Mouse (Mus musculus): Measurements from ENCODE around the gene Olfr622. TPM values are rescaled to one million over a fixed set of nuclear protein-coding genes. Genes with fewer than 3 reads are reported as not detected.

The Olfr622 gene
- polyA plus RNA-seq (2012), result not detected in 2 replicates

DNA sequence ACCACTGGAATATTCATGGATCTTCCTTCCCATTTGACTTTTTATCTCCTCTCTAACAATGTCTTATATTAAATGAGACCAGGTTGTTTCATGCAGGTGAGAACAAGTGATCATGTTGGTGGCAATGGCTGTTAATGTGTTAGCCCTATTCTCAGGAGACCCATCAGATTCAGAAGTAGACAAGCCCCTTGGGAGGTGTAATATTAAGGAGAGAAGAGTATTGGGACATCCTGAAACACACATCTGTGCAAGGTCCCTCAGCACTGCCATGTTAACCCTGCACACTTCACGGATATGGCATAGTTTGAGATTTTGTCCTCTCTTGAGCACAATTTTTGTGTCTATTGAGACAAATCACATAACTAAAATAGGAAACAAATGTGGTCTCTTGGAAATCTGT lies at the start of gene Olfr622:
TSS of gene Olfr622 (minus strand) at position 101 of the 400 bp plus-strand sequence.

DNA sequence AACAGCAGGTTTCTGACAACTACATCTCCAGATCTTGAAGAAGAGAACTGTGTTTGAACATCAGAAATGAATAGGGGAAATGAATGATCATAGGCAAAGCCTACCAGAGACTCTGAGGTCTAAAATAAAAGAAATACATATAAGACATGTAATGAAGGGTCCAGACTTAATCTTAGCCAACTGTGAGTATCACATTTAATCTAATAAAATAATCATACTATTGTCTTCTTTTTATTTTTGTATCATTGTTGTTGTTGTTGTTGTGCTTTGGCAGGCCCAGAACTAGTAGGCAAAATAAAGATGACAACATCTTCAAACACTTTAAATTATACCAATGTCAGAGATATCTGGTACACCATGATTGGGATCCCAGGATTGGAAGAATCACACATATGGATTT lies 39.9 kb upstream of the Olfr622 start, which contains the start of gene Olfr625-ps1:
TSS of gene Olfr625-ps1 (plus strand) at position 301 of the 400 bp plus-strand sequence.

DNA sequence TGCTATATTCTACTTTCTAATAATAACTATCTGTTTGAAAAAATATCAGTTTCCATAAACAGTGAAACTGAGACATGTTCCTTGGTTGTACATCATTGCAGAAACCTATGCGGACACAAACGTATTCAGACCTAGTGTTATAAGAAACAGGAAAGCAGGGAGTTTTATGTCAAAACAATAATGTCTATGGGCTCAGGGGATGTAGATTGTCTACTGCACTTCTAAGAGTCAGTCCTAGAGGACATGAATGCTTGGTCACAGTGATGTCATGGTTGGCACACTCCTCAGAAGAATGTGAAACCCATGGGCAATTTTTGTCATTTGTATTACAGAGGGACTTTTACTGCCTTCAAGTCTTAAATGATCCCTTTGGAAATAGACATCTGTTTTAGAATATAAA lies 28.6 kb upstream of the Olfr622 start, which contains the start of gene Olfr624:
TSS of gene Olfr624 (minus strand) at position 101 of the 400 bp plus-strand sequence.

DNA sequence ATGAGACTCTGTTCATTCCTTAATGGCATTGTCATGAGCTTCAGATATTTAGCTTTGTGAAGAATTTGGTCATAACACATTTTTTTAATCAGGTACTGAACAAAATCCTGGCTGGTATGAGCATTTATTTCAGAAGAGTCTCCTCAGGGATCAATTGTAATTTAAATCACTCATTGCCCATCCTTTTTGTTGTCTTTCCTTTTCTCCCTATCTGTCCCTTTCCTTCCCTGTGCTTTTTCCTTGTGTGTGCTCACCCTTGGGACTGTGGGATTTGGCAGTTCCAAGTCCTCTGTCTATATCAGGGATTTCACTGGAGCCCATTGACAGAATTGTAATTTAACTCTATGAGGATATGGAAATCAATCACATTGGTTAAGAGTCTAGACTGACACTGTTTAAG lies 21.1 kb upstream of the Olfr622 start, which contains the start of gene Olfr623:
TSS of gene Olfr623 (minus strand) at position 101 of the 400 bp plus-strand sequence.

GRCm38 (mm10) chr7:103612434-103612833 lies 30.1 kb downstream of the Olfr622 start, which contains the start of gene Olfr620:
Gene Olfr620, minus strand, starts transcription at chr7:103612534.

GRCm38 (mm10) chr7:103600275-103600674 lies 42.2 kb downstream of the Olfr622 start, which contains the start of gene Olfr619:
Gene Olfr619, plus strand, starts transcription at chr7:103600575.

DNA sequence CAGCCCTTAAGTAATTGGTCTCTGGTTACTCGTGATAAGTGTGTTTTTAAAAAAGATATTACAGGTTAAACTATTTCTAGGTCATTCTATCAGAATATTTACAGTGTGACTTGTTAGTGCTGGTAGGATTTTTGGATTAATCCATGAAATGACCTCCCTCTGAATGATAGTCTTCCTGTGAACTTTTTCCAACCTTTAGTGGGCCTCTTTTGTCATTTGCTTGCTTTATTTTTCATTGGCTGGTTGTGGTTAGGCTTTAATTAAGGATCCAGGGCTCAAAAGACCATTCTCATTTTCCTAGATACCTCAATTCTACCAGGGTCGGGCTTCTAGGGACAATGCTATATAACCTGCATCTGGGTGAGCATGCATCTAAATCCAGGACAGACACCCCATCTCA lies 52.7 kb downstream of the Olfr622 start, which contains the start of gene Olfr618:
TSS of gene Olfr618 (plus strand) at position 301 of the 400 bp plus-strand sequence.

Other genes with a start within 250 kb of the Olfr622 start
- not detected in 2 replicates for gene Usp17lc, start 227.6 kb downstream of the Olfr622 start, polyA plus RNA-seq (2012)
- gene Olfr605, start 197.3 kb downstream of the Olfr622 start, polyA plus RNA-seq (2012), result not detected in 2 replicates
- gene Olfr606, start 193.7 kb downstream of the Olfr622 start, polyA plus RNA-seq (2012), result not detected in 2 replicates
- not detected in 2 replicates for gene Olfr607, start 178.6 kb downstream of the Olfr622 start, polyA plus RNA-seq (2012)
- not detected in 2 replicates for gene Olfr608, start 172.8 kb downstream of the Olfr622 start, polyA plus RNA-seq (2012)
- gene Olfr609, start 144.6 kb downstream of the Olfr622 start, polyA plus RNA-seq (2012), result not detected in 2 replicates
- not detected in 2 replicates for gene Olfr610, start 130.6 kb downstream of the Olfr622 start, polyA plus RNA-seq (2012)
- gene Olfr611, start 121.9 kb downstream of the Olfr622 start, polyA plus RNA-seq (2012), result not detected in 2 replicates
- gene Olfr612, start 100.0 kb downstream of the Olfr622 start, polyA plus RNA-seq (2012), result not detected in 2 replicates
- gene Olfr613, start 94.6 kb downstream of the Olfr622 start, polyA plus RNA-seq (2012), result not detected in 2 replicates
- not detected in 2 replicates for gene Olfr615, start 86.6 kb downstream of the Olfr622 start, polyA plus RNA-seq (2012)
- gene Olfr616, start 73.6 kb downstream of the Olfr622 start, polyA plus RNA-seq (2012), result not detected in 2 replicates
- gene Olfr617, start 69.6 kb downstream of the Olfr622 start, polyA plus RNA-seq (2012), result not detected in 2 replicates
- not detected in 2 replicates for gene Olfr618, start 52.6 kb downstream of the Olfr622 start, polyA plus RNA-seq (2012)
- gene Olfr619, start 42.1 kb downstream of the Olfr622 start, polyA plus RNA-seq (2012), result not detected in 2 replicates
- not detected in 2 replicates for gene Olfr620, start 30.2 kb downstream of the Olfr622 start, polyA plus RNA-seq (2012)
- gene Olfr623, start 21.0 kb upstream of the Olfr622 start, polyA plus RNA-seq (2012), result not detected in 2 replicates
- 0.02 TPM in 1 of 2 replicates, not detected in the other for gene Olfr624, start 28.5 kb upstream of the Olfr622 start, polyA plus RNA-seq (2012)
- gene Olfr625-ps1, start 40.0 kb upstream of the Olfr622 start, polyA plus RNA-seq (2012), result 0.19 TPM in 1 of 2 replicates, not detected in the other
- not detected in 2 replicates for gene Olfr243, start 72.0 kb upstream of the Olfr622 start, polyA plus RNA-seq (2012)
- gene Olfr628, start 87.7 kb upstream of the Olfr622 start, polyA plus RNA-seq (2012), result not detected in 2 replicates
- gene Olfr629, start 102.2 kb upstream of the Olfr622 start, polyA plus RNA-seq (2012), result not detected in 2 replicates
- gene Olfr630, start 114.6 kb upstream of the Olfr622 start, polyA plus RNA-seq (2012), result not detected in 2 replicates
- gene Olfr69, start 128.9 kb upstream of the Olfr622 start, polyA plus RNA-seq (2012), result not detected in 2 replicates
- not detected in 2 replicates for gene Olfr68, start 137.0 kb upstream of the Olfr622 start, polyA plus RNA-seq (2012)
- not detected in 2 replicates for gene Olfr67, start 149.1 kb upstream of the Olfr622 start, polyA plus RNA-seq (2012)
- gene Hbb-bt, start 171.3 kb upstream of the Olfr622 start, polyA plus RNA-seq (2012), result 65.8 and 124 TPM in 2 replicates
- 239 and 618 TPM in 2 replicates for gene Hbb-bs, start 185.4 kb upstream of the Olfr622 start, polyA plus RNA-seq (2012)
- gene Hbb-bh2, start 197.8 kb upstream of the Olfr622 start, polyA plus RNA-seq (2012), result not detected in 2 replicates
- gene Hbb-bh1, start 200.5 kb upstream of the Olfr622 start, polyA plus RNA-seq (2012), result not detected in 2 replicates
- not detected in 2 replicates for gene Hbb-y, start 210.5 kb upstream of the Olfr622 start, polyA plus RNA-seq (2012)
- gene Olfr66, start 243.6 kb upstream of the Olfr622 start, polyA plus RNA-seq (2012), result not detected in 2 replicates

Measured in megakaryocyte-erythroid progenitor cell, adult 5 weeks (primary cell).